Mouse (Mus musculus): ENCODE measurements around the gene Zfp54.
"Not testable (repeated sequence)": the region's sequence is repeated elsewhere in the genome, so short reads cannot be mapped to it uniquely, and the experiment has no call there.

The Zfp54 gene

GRCm38 (mm10) chr17:21422664-21423599 is at the start of gene Zfp54:
Gene Zfp54, plus strand, starts transcription at chr17:21423227.
- DNase-seq: peak; percentile 86

GRCm38 (mm10) chr17:21375311-21375710 is 47.7 kb upstream of the Zfp54 start:
- DNase-seq: no peak

- DNase-seq: peak; percentile 79
These were observed 39.5 kb upstream of the Zfp54 start, which contains the start of gene Zfp677 for GRCm38 (mm10) chr17:21383391-21384056. Gene Zfp677, plus strand, starts transcription at chr17:21383748.

- no peak for DNase-seq
These were observed 39.0 kb upstream of the Zfp54 start for GRCm38 (mm10) chr17:21384057-21384411.

- not testable (repeated sequence) for DNase-seq
These were observed 15.9 kb downstream of the Zfp54 start for GRCm38 (mm10) chr17:21438806-21439400.

GRCm38 (mm10) chr17:21449669-21450068 is 26.6 kb downstream of the Zfp54 start:
- DNase-seq: peak; percentile 72

- DNase-seq: peak; percentile 90
These were observed 27.2 kb downstream of the Zfp54 start, which contains the start of gene Zfp51 for GRCm38 (mm10) chr17:21450138-21450704. Gene Zfp51, plus strand, starts transcription at chr17:21450374.

GRCm38 (mm10) chr17:21463550-21463949 is 40.5 kb downstream of the Zfp54 start:
- DNase-seq: no peak

- no peak for DNase-seq
These were observed 49.1 kb downstream of the Zfp54 start for GRCm38 (mm10) chr17:21472032-21472652.

- no peak for DNase-seq
These were observed 49.8 kb downstream of the Zfp54 start for GRCm38 (mm10) chr17:21472653-21473307.

- DNase-seq: no peak
These were observed 50.5 kb downstream of the Zfp54 start for GRCm38 (mm10) chr17:21473362-21474190.

- DNase-seq: peak; percentile 24
These were observed 51.7 kb downstream of the Zfp54 start for GRCm38 (mm10) chr17:21474729-21475128.

- not testable (repeated sequence) for DNase-seq
These were observed 52.3 kb downstream of the Zfp54 start for GRCm38 (mm10) chr17:21475290-21475689.

GRCm38 (mm10) chr17:21476351-21476750 is 53.3 kb downstream of the Zfp54 start:
- DNase-seq: not testable (repeated sequence)

- DNase-seq: not testable (repeated sequence)
These were observed 55.2 kb downstream of the Zfp54 start for GRCm38 (mm10) chr17:21478103-21478777.

All from thymus, postnatal 4 days (tissue).